Mouse (Mus musculus) lung, adult 2 months (tissue): ENCODE results near the gene Vmn1r210.
"Not testable (repeated sequence)": the region's sequence is repeated elsewhere in the genome, so short reads cannot be mapped to it uniquely, and the experiment has no call there.

ENCODE experiments used
- CTCF ChIP-seq: fragments of 200-500 bp; IDR thresholded peaks from 2 replicates; pipeline ENCODE4 v1.5.1; 2011; ENCODE audit warnings: mild to moderate bottlenecking, low read length, control low read depth; ENCODE audit not compliant: insufficient read depth
- POLR2A ChIP-seq: fragments of 200-500 bp; IDR thresholded peaks from 2 replicates; pipeline ENCODE4 v1.6.1; 2011; ENCODE audit warnings: low read depth, mild to moderate bottlenecking, control low read depth, low read length, borderline replicate concordance; ENCODE audit errors: extremely low read depth

DNA sequence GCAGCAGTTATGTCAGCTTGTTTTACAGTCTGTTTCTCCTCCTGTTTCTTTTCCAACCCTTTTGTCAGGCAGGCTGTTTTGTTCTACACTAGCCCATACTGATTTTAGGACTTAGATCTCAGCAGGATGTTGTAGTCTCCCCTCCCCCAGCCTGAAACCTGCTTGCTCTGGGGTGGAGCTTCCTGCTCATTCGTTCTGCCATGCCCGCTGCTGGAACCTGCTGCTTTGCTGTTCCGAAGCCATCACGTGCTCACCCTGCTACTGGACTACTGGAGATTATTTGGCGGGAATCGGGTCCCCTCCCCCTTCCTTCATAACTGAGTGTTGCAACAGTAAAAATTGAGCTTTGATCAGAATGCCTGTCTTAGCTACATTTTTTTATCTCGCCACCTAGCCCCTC lies 1.8 kb downstream of the Vmn1r210 start:
- not testable (repeated sequence) for TF ChIP-seq CTCF, POLR2A
